21 mouse cellular contexts compared by ENCODE assay signal in genomic region chr5:111356811-111357617, GRCm38 (mm10). TPM values are rescaled to one million over a fixed set of nuclear protein-coding genes. Genes with fewer than 3 reads are reported as not detected.
A peak's percentile ranks its signal among the peaks of the same experiment; 100 is the strongest.
DNase-seq lines count a peak whose midpoint lies in the region; ATAC-seq and TF ChIP-seq lines count a peak whose summit lies in the region.
"Had no signal": no experiment of that assay in that cellular context is flagged by ENCODE, and none has a peak within 500 bp of the region (broad histone marks: within the 10 kb centered on the region; RNA-seq: fewer than 3 reads in every experiment).

No protein-coding gene starts in this region.

- ATAC-seq in liver, embryonic 12.5 days, result peak; percentile 46; the same call in 1 of the 2 replicates
- no peak for ATAC-seq in liver, postnatal 0 days
- no peak for ATAC-seq in forebrain, postnatal 0 days
- ATAC-seq in stomach, postnatal 0 days (ENCODE audit: low FRiP score, low TSS enrichment), result no peak
- ATAC-seq: forebrain, embryonic 15.5 days; hindbrain, embryonic 16.5 days; intestine, postnatal 0 days; Patski had no signal

- no peaks in the 10 kb centered on the region for H3K27me3 ChIP-seq in liver, embryonic 12.5 days (replicated peaks)
- no peaks in the 10 kb centered on the region for H3K27me3 ChIP-seq in liver, postnatal 0 days (ENCODE audit: insufficient read depth, low read length)
- H3K27me3 ChIP-seq in thymus, adult 2 months (ENCODE audit: control insufficient read depth, insufficient read depth, low read length), result no peaks in the 10 kb centered on the region
- H3K27me3 ChIP-seq in forebrain, postnatal 0 days (ENCODE audit: insufficient read depth, low read length), result no peaks in the 10 kb centered on the region
- no peaks in the 10 kb centered on the region for H3K27me3 ChIP-seq in stomach, postnatal 0 days (ENCODE audit: control insufficient read depth, insufficient read depth, low read length)
- H3K27me3 ChIP-seq: forebrain, embryonic 15.5 days; heart, embryonic 12.5 days; limb, embryonic 12.5 days; lung, embryonic 15.5 days; Patski had no signal

- no peak for TF ChIP-seq CTCF in liver, postnatal 0 days (IDR thresholded peaks at IDR 0.05; ENCODE audit: low read depth)
- TF ChIP-seq CTCF in thymus, adult 2 months (IDR thresholded peaks at IDR 0.05; ENCODE audit: borderline replicate concordance, control insufficient read depth, extremely low read depth, insufficient read depth, low read length, poor library complexity), result no peak
- TF ChIP-seq CTCF in forebrain, postnatal 0 days (IDR thresholded peaks at IDR 0.05; ENCODE audit: low read depth), result no peak
- no peak for TF ChIP-seq CTCF in stomach, postnatal 0 days (IDR thresholded peaks at IDR 0.05; ENCODE audit: low read depth)

- no peaks in the 10 kb centered on the region for H3K9me3 ChIP-seq in liver, embryonic 12.5 days (replicated peaks)
- H3K9me3 ChIP-seq in liver, postnatal 0 days (ENCODE audit: low read length), result no peaks in the 10 kb centered on the region
- H3K9me3 ChIP-seq in forebrain, postnatal 0 days (ENCODE audit: low read length), result no peaks in the 10 kb centered on the region
- no peaks in the 10 kb centered on the region for H3K9me3 ChIP-seq in stomach, postnatal 0 days (ENCODE audit: control insufficient read depth, low read length)
- H3K9me3 ChIP-seq: embryonic facial prominence, embryonic 10.5 days; forebrain, embryonic 15.5 days; heart, embryonic 12.5 days; limb, embryonic 12.5 days; lung, embryonic 15.5 days had no signal

- peaks cover 66% of the 10 kb centered on the region for H3K36me3 ChIP-seq in liver, embryonic 12.5 days
- peaks cover 52% of the 10 kb centered on the region for H3K36me3 ChIP-seq in liver, postnatal 0 days (replicated peaks; ENCODE audit: insufficient read depth, low read length)
- peaks cover 38% of the 10 kb centered on the region for H3K36me3 ChIP-seq in thymus, adult 2 months (ENCODE audit: control insufficient read depth, insufficient read depth, low read length)
- H3K36me3 ChIP-seq in forebrain, postnatal 0 days (ENCODE audit: insufficient read depth), result peaks cover 41% of the 10 kb centered on the region
- H3K36me3 ChIP-seq in stomach, postnatal 0 days (ENCODE audit: control insufficient read depth, insufficient read depth, low read length), result peaks cover 16% of the 10 kb centered on the region

- no peak for TF ChIP-seq EP300 in liver, postnatal 0 days (IDR thresholded peaks at IDR 0.05; ENCODE audit: low read depth)
- TF ChIP-seq EP300 in stomach, postnatal 0 days (optimal IDR thresholded peaks at IDR 0.05), result no peak

- H3K4me1 ChIP-seq in liver, embryonic 12.5 days, result peaks cover 14% of the 10 kb centered on the region
- no peaks in the 10 kb centered on the region for H3K4me1 ChIP-seq in liver, postnatal 0 days (ENCODE audit: insufficient read depth)
- H3K4me1 ChIP-seq in thymus, adult 2 months (replicated peaks; ENCODE audit: control insufficient read depth, insufficient read depth, low read length), result peaks cover 8% of the 10 kb centered on the region
- H3K4me1 ChIP-seq in forebrain, postnatal 0 days (ENCODE audit: insufficient read depth), result no peaks in the 10 kb centered on the region
- no peaks in the 10 kb centered on the region for H3K4me1 ChIP-seq in stomach, postnatal 0 days (replicated peaks; ENCODE audit: control insufficient read depth, insufficient read depth)
- H3K4me1 ChIP-seq: embryonic facial prominence, embryonic 10.5 days; forebrain, embryonic 15.5 days; heart, embryonic 12.5 days; limb, embryonic 12.5 days; lung, embryonic 15.5 days had no signal

- TF ChIP-seq POLR2A in thymus, adult 2 months (IDR thresholded peaks at IDR 0.05; ENCODE audit: control insufficient read depth, extremely low read depth, insufficient read depth, low read length, poor library complexity), result no peak

- H3K4me3 ChIP-seq in liver, embryonic 12.5 days, result no peak overlapping the region
- no peak overlapping the region for H3K4me3 ChIP-seq in liver, postnatal 0 days (ENCODE audit: low read depth, low read length)
- H3K4me3 ChIP-seq in thymus, adult 2 months (ENCODE audit: control insufficient read depth, insufficient read depth, low read length), result no peak overlapping the region
- H3K4me3 ChIP-seq in forebrain, postnatal 0 days (ENCODE audit: low read depth, low read length), result no peak overlapping the region
- no peak overlapping the region for H3K4me3 ChIP-seq in stomach, postnatal 0 days (ENCODE audit: low read depth, low read length)
- H3K4me3 ChIP-seq: embryonic facial prominence, embryonic 10.5 days; forebrain, embryonic 15.5 days; heart, embryonic 12.5 days; layer of hippocampus, adult 2 months; limb, embryonic 12.5 days; lung, embryonic 15.5 days; myocyte had no signal

- WGBS in liver, embryonic 12.5 days (ENCODE audit: insufficient replicate concordance), result 78% methylated on average over 12 of the region's 12 CpGs
- 83% methylated on average over 12 of the region's 12 CpGs for WGBS in liver, postnatal 0 days (ENCODE audit: insufficient replicate concordance)
- 40% methylated on average over 12 of the region's 12 CpGs for WGBS in thymus, adult 2 months
- WGBS in forebrain, postnatal 0 days, result 95% methylated on average over 12 of the region's 12 CpGs
- 85% methylated on average over 12 of the region's 12 CpGs for WGBS in stomach, postnatal 0 days

- H3K4me2 ChIP-seq in liver, embryonic 12.5 days, result no peak overlapping the region
- no peak overlapping the region for H3K4me2 ChIP-seq in liver, postnatal 0 days (ENCODE audit: low read depth, low read length)
- no peak overlapping the region for H3K4me2 ChIP-seq in forebrain, postnatal 0 days (ENCODE audit: low read depth)
- no peak overlapping the region for H3K4me2 ChIP-seq in stomach, postnatal 0 days (replicated peaks; ENCODE audit: low read depth)
- H3K4me2 ChIP-seq: forebrain, embryonic 15.5 days; heart, embryonic 12.5 days; limb, embryonic 12.5 days; lung, embryonic 15.5 days had no signal

- H3K9ac ChIP-seq in liver, embryonic 12.5 days, result no peak overlapping the region
- H3K9ac ChIP-seq in liver, postnatal 0 days (replicated peaks), result no peak overlapping the region
- no peak overlapping the region for H3K9ac ChIP-seq in forebrain, postnatal 0 days
- H3K9ac ChIP-seq in stomach, postnatal 0 days (ENCODE audit: low read length), result no peak overlapping the region
- H3K9ac ChIP-seq: forebrain, embryonic 15.5 days; heart, embryonic 12.5 days; limb, embryonic 12.5 days; lung, embryonic 15.5 days had no signal

- H3K27ac ChIP-seq in liver, embryonic 12.5 days, result no peak overlapping the region
- H3K27ac ChIP-seq in liver, postnatal 0 days (ENCODE audit: low read depth), result no peak overlapping the region
- H3K27ac ChIP-seq in thymus, adult 2 months (ENCODE audit: control insufficient read depth, insufficient read depth, low read length), result no peak overlapping the region
- no peak overlapping the region for H3K27ac ChIP-seq in forebrain, postnatal 0 days (ENCODE audit: low read depth, low read length)
- no peak overlapping the region for H3K27ac ChIP-seq in stomach, postnatal 0 days (replicated peaks)
- H3K27ac ChIP-seq: embryonic facial prominence, embryonic 10.5 days; forebrain, embryonic 15.5 days; layer of hippocampus, adult 2 months; limb, embryonic 12.5 days; lung, embryonic 15.5 days had no signal

- no peak for DNase-seq in liver, postnatal 0 days
- peak; percentile 31 for DNase-seq in lung, postnatal 25 days (ENCODE audit: low spot score)
- DNase-seq in thymus, adult 2 months, result peak; percentile 41
- no peak for DNase-seq in adrenal gland, adult (ENCODE audit: inconsistent age in 2 of 2, low spot score in 1 of 2)
- no peak for DNase-seq in forebrain, postnatal 0 days
- DNase-seq in stomach, postnatal 0 days (ENCODE audit: low spot score), result no peak
- DNase-seq: cerebellum, postnatal 25 days; heart, postnatal 36 days; midbrain, embryonic 14.5 days; right cerebral cortex, postnatal 4 days had no signal

RNA-seq across cellular contexts. Expression of gene Pitpnb, which starts 26.5 kb away (rescaled TPM):
- 51.5 and 55.2 TPM in 2 replicates for polyA plus RNA-seq in liver, embryonic 12.5 days (2016; fragmentation: Nextera tagmentation; extraction: Ambion mirVana)
- polyA plus RNA-seq in liver, postnatal 0 days (2015; fragmentation: Nextera tagmentation; extraction: Ambion mirVana), result 37.6 and 40.2 TPM in 2 replicates
- 70.0 and 79.4 TPM in 2 replicates for polyA plus RNA-seq in thymus, adult 2 months (2012; rRNA removed)
- 8.3 and 11.2 TPM in 2 replicates for total RNA-seq in forebrain, postnatal 0 days (2014; rRNA removed)
- 80.6 and 93.0 TPM in 2 replicates for polyA plus RNA-seq in forebrain, postnatal 0 days (2015; fragmentation: Nextera tagmentation; extraction: Ambion mirVana)
- polyA plus RNA-seq in stomach, postnatal 0 days (2015; fragmentation: Nextera tagmentation; extraction: Ambion mirVana), result 61.2 and 62.5 TPM in 2 replicates

Comparison
In these comparisons a context has a peak if more than half of its experiments do, and no peak if none do; other contexts are left out.
1. DNase-seq: peak in lung, postnatal 25 days (single experiment) and thymus, adult 2 months (single experiment); none in liver, postnatal 0 days (single experiment), adrenal gland, adult (0 of 2), forebrain, postnatal 0 days (single experiment) and stomach, postnatal 0 days (single experiment).